Mouse (Mus musculus): ENCODE results near the gene Prrt1. TPM values are rescaled to one million over a fixed set of nuclear protein-coding genes. Genes with fewer than 3 reads are reported as not detected.

Gene Prrt1
- polyA plus RNA-seq, 1 experiment = 0.04 TPM

GRCm38 (mm10) chr17:34661121-34661591 lies 31.8 kb downstream of the Prrt1 start:
- no peak for TF ChIP-seq GATA1 (IDR thresholded peaks at IDR 0.05; ENCODE audit: low read length)

GRCm38 (mm10) chr17:34662468-34662867 lies 33.1 kb downstream of the Prrt1 start:
- no peak for TF ChIP-seq GATA1 (IDR thresholded peaks at IDR 0.05; ENCODE audit: low read length)

- no peak for TF ChIP-seq GATA1 (IDR thresholded peaks at IDR 0.05; ENCODE audit: low read length)
Observed at GRCm38 (mm10) chr17:34662978-34663377, 33.6 kb downstream of the Prrt1 start.

GRCm38 (mm10) chr17:34663558-34663957 lies 34.2 kb downstream of the Prrt1 start:
- no peak for TF ChIP-seq GATA1 (IDR thresholded peaks at IDR 0.05; ENCODE audit: low read length)

- TF ChIP-seq GATA1 (IDR thresholded peaks at IDR 0.05; ENCODE audit: low read length) = no peak
Observed at GRCm38 (mm10) chr17:34664472-34664871, 35.1 kb downstream of the Prrt1 start.

- TF ChIP-seq GATA1 (IDR thresholded peaks at IDR 0.05; ENCODE audit: low read length) = no peak
Observed at GRCm38 (mm10) chr17:34670235-34670634, 40.9 kb downstream of the Prrt1 start, which contains the start of gene Tnxb. Tnxb (plus strand) TSS chr17:34670535.

GRCm38 (mm10) chr17:34671151-34672066 lies 42.1 kb downstream of the Prrt1 start:
- no peak for TF ChIP-seq GATA1 (IDR thresholded peaks at IDR 0.05; ENCODE audit: low read length)

GRCm38 (mm10) chr17:34672246-34672792 lies 43.0 kb downstream of the Prrt1 start:
- TF ChIP-seq GATA1 (IDR thresholded peaks at IDR 0.05; ENCODE audit: low read length) = no peak

GRCm38 (mm10) chr17:34673139-34673538 lies 43.8 kb downstream of the Prrt1 start:
- no peak for TF ChIP-seq GATA1 (IDR thresholded peaks at IDR 0.05; ENCODE audit: low read length)

- no peak for TF ChIP-seq GATA1 (IDR thresholded peaks at IDR 0.05; ENCODE audit: low read length)
Observed at GRCm38 (mm10) chr17:34674524-34675204, 45.3 kb downstream of the Prrt1 start.

- TF ChIP-seq GATA1 (IDR thresholded peaks at IDR 0.05; ENCODE audit: low read length) = no peak
Observed at GRCm38 (mm10) chr17:34675205-34676092, 46.1 kb downstream of the Prrt1 start.

- no peak for TF ChIP-seq GATA1 (IDR thresholded peaks at IDR 0.05; ENCODE audit: low read length)
Observed at GRCm38 (mm10) chr17:34676093-34676460, 46.7 kb downstream of the Prrt1 start.

- no peak for TF ChIP-seq GATA1 (IDR thresholded peaks at IDR 0.05; ENCODE audit: low read length)
Observed at GRCm38 (mm10) chr17:34676671-34677070, 47.3 kb downstream of the Prrt1 start.

- TF ChIP-seq GATA1 (IDR thresholded peaks at IDR 0.05; ENCODE audit: low read length) = no peak
Observed at GRCm38 (mm10) chr17:34680191-34680590, 50.9 kb downstream of the Prrt1 start.

- TF ChIP-seq GATA1 (IDR thresholded peaks at IDR 0.05; ENCODE audit: low read length) = no peak
Observed at GRCm38 (mm10) chr17:34680621-34681020, 51.3 kb downstream of the Prrt1 start.
